9 mouse cellular contexts compared by ENCODE assay signal in genomic region chr10:40339351-40339964, GRCm38 (mm10). TPM values are rescaled to one million over a fixed set of nuclear protein-coding genes. Genes with fewer than 3 reads are reported as not detected.
DNase-seq lines count a peak whose midpoint lies in the region; ATAC-seq and TF ChIP-seq lines count a peak whose summit lies in the region.
"Had no signal": no experiment of that assay in that cellular context is flagged by ENCODE, and none has a peak within 500 bp of the region (broad histone marks: within the 10 kb centered on the region; RNA-seq: fewer than 3 reads in every experiment).

Gene Cdk19 (plus strand): TSS chr10:40339564.

- TF ChIP-seq POLR2A in lung, adult 2 months (IDR thresholded peaks at IDR 0.05; ENCODE audit: borderline replicate concordance, extremely low read depth, low read depth, low read length) = no peak

- no peak within 1 kb of the TSS for H3K4me3 ChIP-seq in lung, adult 2 months (replicated peaks; ENCODE audit: extremely low read depth, low read depth, low read length)
- no peak within 1 kb of the TSS for H3K4me3 ChIP-seq in lung, postnatal 0 days (ENCODE audit: low read depth, low read length)
- no peak within 1 kb of the TSS for H3K4me3 ChIP-seq in forebrain, embryonic 16.5 days (replicated peaks; ENCODE audit: low read length)
- H3K4me3 ChIP-seq in liver, embryonic 12.5 days = no peak within 1 kb of the TSS
- H3K4me3 ChIP-seq: erythroblast, embryonic 14.5 days had no signal

- no peaks in the 10 kb centered on the region for H3K27me3 ChIP-seq in lung, postnatal 0 days (replicated peaks; ENCODE audit: insufficient read depth, low read length)
- no peaks in the 10 kb centered on the region for H3K27me3 ChIP-seq in forebrain, embryonic 16.5 days (replicated peaks; ENCODE audit: control insufficient read depth, insufficient read depth, low read length)
- H3K27me3 ChIP-seq in liver, embryonic 12.5 days (replicated peaks) = no peaks in the 10 kb centered on the region; the same call in 1 of the 2 replicates

- H3K9ac ChIP-seq in lung, postnatal 0 days (replicated peaks; ENCODE audit: low read depth) = no peak within 1 kb of the TSS
- no peak within 1 kb of the TSS for H3K9ac ChIP-seq in forebrain, embryonic 16.5 days (replicated peaks; ENCODE audit: low read depth, low read length)
- no peak within 1 kb of the TSS for H3K9ac ChIP-seq in liver, embryonic 12.5 days

- no peak for DNase-seq in adrenal gland, adult 8-10 months
- no peak for DNase-seq in adrenal gland, adult 18-20 months (ENCODE audit: low spot score in 2 of 2)
- no peak for DNase-seq in lung, adult 2 months
- DNase-seq in lung, postnatal 0 days (ENCODE audit: low spot score) = no peak
- DNase-seq in spleen, postnatal 10 days (ENCODE audit: low spot score in 2 of 2) = no peak

- TF ChIP-seq CTCF in lung, adult 2 months (IDR thresholded peaks at IDR 0.05; ENCODE audit: insufficient read depth, low read length) = no peak
- no peak for TF ChIP-seq CTCF in lung, postnatal 0 days (IDR thresholded peaks at IDR 0.05)

- TF ChIP-seq EP300 in lung, postnatal 0 days (IDR thresholded peaks at IDR 0.05) = no peak

- WGBS in lung, adult 2 months = 53% methylated on average over 13 of the region's 13 CpGs
- WGBS in lung, postnatal 0 days = 37% methylated on average over 13 of the region's 13 CpGs
- WGBS in forebrain, embryonic 16.5 days = 50% methylated on average over 13 of the region's 13 CpGs
- WGBS in liver, embryonic 12.5 days (ENCODE audit: insufficient replicate concordance) = 58% methylated on average over 13 of the region's 13 CpGs

- H3K36me3 ChIP-seq in lung, postnatal 0 days (ENCODE audit: insufficient read depth, low read length) = no peaks in the 10 kb centered on the region
- H3K36me3 ChIP-seq in forebrain, embryonic 16.5 days (ENCODE audit: control insufficient read depth, insufficient read depth) = no peaks in the 10 kb centered on the region
- H3K36me3 ChIP-seq in liver, embryonic 12.5 days = no peaks in the 10 kb centered on the region

- no peaks in the 10 kb centered on the region for H3K9me3 ChIP-seq in lung, postnatal 0 days (ENCODE audit: low read length)
- no peaks in the 10 kb centered on the region for H3K9me3 ChIP-seq in forebrain, embryonic 16.5 days (ENCODE audit: control insufficient read depth, low read length)
- no peaks in the 10 kb centered on the region for H3K9me3 ChIP-seq in liver, embryonic 12.5 days (replicated peaks)

- no peak within 1 kb of the TSS for H3K27ac ChIP-seq in lung, postnatal 0 days (ENCODE audit: low read length)
- no peak within 1 kb of the TSS for H3K27ac ChIP-seq in forebrain, embryonic 16.5 days (ENCODE audit: low read length)
- H3K27ac ChIP-seq in liver, embryonic 12.5 days = no peak within 1 kb of the TSS

- no peaks in the 10 kb centered on the region for H3K4me1 ChIP-seq in lung, adult 2 months (ENCODE audit: control insufficient read depth, insufficient read depth, low read length)
- no peaks in the 10 kb centered on the region for H3K4me1 ChIP-seq in lung, postnatal 0 days (ENCODE audit: insufficient read depth, low read depth, low read length)
- no peaks in the 10 kb centered on the region for H3K4me1 ChIP-seq in forebrain, embryonic 16.5 days (replicated peaks; ENCODE audit: control insufficient read depth, insufficient read depth, low read length)
- H3K4me1 ChIP-seq in liver, embryonic 12.5 days = peaks cover 7% of the 10 kb centered on the region; the same call in 1 of the 2 replicates

- H3K4me2 ChIP-seq in lung, postnatal 0 days (replicated peaks; ENCODE audit: low read depth, low read length) = no peak within 1 kb of the TSS
- H3K4me2 ChIP-seq in forebrain, embryonic 16.5 days (ENCODE audit: low read length) = no peak within 1 kb of the TSS
- no peak within 1 kb of the TSS for H3K4me2 ChIP-seq in liver, embryonic 12.5 days

- no peak for ATAC-seq in lung, postnatal 0 days
- ATAC-seq in forebrain, embryonic 16.5 days = no peak
- ATAC-seq in megakaryocyte progenitor cell, adult 5-6 weeks (replicated peaks; ENCODE audit: poor library complexity) = no peak
- no peak for ATAC-seq in liver, embryonic 12.5 days

RNA-seq across cellular contexts. Expression of gene Cdk19, which starts in this region (rescaled TPM):
- total RNA-seq in adrenal gland, adult 8-10 months (2022) = 10 to 100 TPM; 11.1 to 14.0 (median 12.6) TPM
- total RNA-seq in adrenal gland, adult 18-20 months (2021) = 10 to 100 TPM in 1 of 2 experiments, 1 to 10 TPM in 1; 6.1 to 11.8 TPM
- polyA plus RNA-seq in lung, adult 2 months (2012; rRNA removed) = 10.9 and 21.5 TPM in 2 replicates
- 6.7 and 8.4 TPM in 2 replicates for polyA plus RNA-seq in lung, postnatal 0 days (2015; fragmentation: Nextera tagmentation; extraction: Ambion mirVana)
- 19.6 and 23.9 TPM in 2 replicates for polyA plus RNA-seq in forebrain, embryonic 16.5 days (2015; fragmentation: Nextera tagmentation; extraction: Ambion mirVana)
- 47.8 and 49.0 TPM in 2 replicates for total RNA-seq in megakaryocyte progenitor cell, adult 5-6 weeks (2015)
- 38.6 and 39.0 TPM in 2 replicates for total RNA-seq in megakaryocyte progenitor cell, adult 5-6 weeks (2017)
- 4.4 and 4.8 TPM in 2 replicates for polyA plus RNA-seq in liver, embryonic 12.5 days (2016; fragmentation: Nextera tagmentation; extraction: Ambion mirVana)
